Mouse (Mus musculus) brain, embryonic 14.5 days (tissue): ENCODE data around the gene Thpo. TPM values are rescaled to one million over a fixed set of nuclear protein-coding genes. Genes with fewer than 3 reads are reported as not detected.

Experiments
- DNase-seq: peaks from one replicate; pipeline ENCODE4 v3.0.0-alpha.2; 2011; ENCODE audit warnings: low read depth
- CTCF ChIP-seq: fragments of 200-500 bp; IDR thresholded peaks from 2 replicates; pipeline ENCODE4 v1.5.1; 2012; ENCODE audit warnings: inconsistent platforms, mild to moderate bottlenecking, moderate library complexity, borderline replicate concordance; ENCODE audit not compliant: insufficient read depth, insufficient read length; ENCODE audit errors: extremely low read depth
- POLR2A ChIP-seq: fragments of 200-500 bp; IDR thresholded peaks from 2 replicates; pipeline ENCODE4 v1.6.1; 2012; ENCODE audit warnings: mild to moderate bottlenecking, inconsistent platforms, borderline replicate concordance; ENCODE audit not compliant: poor library complexity, insufficient read depth, insufficient read length, severe bottlenecking; ENCODE audit errors: extremely low read depth
- polyA plus RNA-seq: library from polyadenylated mRNA; depleted of rRNA; stranded (reverse); fragments of >200 nt; gene quantifications from 2 replicates; pipeline ENCODE4 v1.2.3, GENCODE M21; 2012

The Thpo gene
- polyA plus RNA-seq, 1 experiment: 2.8 TPM

DNA sequence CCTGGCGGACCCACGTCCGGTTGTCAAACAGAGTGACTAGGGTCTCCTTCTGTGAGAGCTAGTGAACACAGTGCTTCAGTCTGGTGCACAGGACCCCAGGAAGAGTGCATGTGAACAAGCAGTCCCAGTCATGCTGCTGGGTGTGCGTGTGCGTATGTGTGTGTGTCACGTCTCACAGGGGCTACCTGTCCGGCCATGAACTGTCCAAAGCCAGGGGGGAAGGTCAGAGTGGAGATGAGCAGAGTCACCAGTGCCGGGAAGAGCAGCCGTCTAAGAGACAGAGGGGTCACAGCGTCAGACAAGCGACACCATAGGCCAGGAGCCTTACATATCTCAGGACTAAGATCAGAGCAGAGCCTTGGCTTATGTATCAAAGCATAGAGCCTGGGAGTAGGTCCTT lies 23.9 kb downstream of the Thpo start:
- no peak for DNase-seq
- TF ChIP-seq CTCF (no peak), POLR2A (no peak)

DNA sequence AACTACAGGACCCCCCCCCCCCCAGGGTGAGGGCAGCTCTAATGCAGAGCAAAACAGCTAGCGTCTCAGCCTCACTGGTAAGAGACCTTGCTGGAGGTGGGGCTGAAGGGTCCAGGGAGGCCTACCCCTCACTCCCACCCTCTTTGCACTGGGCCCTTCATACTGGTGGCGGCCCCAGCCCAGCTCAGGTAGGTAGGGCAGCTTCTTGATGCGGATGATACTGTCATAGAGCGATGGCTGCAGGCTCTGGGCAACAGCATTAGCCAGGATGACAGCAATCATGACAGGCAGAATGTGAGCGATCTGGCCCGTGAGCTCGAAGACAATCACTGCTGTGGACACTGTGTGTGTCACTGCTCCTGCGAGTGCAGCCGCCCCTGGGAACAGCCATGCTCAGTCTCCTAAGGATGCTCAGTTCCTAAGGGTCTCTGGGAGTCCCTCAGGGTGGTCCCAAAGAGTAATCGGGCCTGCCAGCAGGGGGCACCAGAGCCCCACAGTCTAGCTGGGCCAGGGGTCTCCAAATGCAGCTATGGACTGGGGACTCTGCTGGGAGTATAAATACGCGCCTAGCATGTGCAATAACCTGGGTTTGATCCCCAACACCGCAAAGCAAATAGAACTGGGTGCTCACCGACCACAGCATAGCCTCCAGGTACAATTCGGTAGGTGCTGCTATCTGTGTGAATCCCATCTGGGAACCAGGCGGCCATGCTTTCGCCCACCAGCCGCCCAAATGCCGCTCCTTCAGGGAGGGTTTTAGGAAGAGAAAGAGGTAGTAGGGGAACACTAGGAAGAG lies 25.2 kb downstream of the Thpo start:
- peak; percentile 68 for DNase-seq
- peak; percentile 90 for TF ChIP-seq CTCF
- TF ChIP-seq POLR2A: no peak

DNA sequence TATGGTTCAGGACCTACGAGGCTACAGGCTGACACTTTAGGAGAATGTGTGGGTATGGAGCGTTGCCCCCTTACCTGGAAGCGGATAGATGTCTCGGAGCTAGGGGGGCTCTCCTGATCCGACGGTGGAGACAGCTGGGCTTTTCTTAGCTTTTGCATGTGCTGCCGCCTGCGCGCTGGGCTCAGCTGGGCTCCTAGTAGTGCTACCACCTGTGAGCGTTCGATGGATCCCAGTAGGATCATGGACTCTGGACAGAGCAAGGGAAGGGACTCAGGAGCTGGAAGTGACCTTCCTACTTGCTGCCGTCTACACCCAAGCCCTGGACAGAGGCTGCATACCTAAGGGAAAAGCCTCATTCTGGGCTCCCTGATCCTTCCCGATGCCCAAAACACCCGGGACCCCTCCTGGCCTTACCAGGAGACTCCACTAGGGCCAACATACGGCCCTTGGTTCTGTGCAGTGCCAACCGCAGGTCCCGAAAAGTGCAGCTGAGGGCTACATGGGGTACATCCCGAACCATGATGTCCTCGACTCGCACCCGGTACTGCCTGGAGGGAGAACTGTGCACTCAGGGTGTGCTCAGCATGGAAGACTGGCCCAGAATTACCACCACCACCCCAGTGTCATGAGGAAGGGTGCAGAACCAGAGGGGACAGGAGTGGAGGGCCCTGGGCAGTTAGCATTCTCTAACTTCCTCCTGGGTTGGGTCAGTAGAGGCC lies 25.9 kb downstream of the Thpo start:
- no peak for DNase-seq
- TF ChIP-seq CTCF: no peak
- TF ChIP-seq POLR2A: no peak

DNA sequence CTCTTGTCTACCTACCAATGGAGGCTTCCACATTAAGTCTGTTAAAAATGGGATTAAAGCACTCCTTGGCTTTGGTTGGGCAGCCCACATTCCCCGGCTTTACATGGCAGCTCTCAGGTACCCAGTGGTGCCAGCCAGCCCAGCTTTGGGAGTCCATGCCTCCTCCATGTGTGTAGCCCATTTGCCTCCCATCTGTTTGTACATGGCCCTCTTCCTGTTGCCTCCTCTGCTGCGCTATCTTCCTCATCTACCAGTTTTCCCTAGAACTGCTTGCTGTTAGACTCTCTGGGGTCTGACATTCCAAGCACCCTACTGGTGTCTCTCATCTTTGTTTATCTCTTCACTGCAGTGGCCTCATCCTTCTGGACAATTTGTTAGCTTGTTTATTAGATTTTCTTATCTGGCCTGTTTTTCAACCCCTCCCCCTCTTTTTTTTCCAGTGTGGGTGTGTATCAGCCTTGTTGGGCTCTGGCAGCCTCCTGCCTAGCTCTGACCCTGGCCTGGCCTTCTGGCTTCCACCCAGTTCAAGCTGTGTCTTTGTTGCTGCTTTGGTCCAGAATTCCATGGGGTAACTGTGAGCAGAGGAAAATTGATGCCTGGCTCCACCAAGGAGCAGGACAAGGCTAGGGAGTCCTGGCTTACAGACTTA lies 27.8 kb downstream of the Thpo start:
- no peak for DNase-seq
- TF ChIP-seq POLR2A: no peak

DNA sequence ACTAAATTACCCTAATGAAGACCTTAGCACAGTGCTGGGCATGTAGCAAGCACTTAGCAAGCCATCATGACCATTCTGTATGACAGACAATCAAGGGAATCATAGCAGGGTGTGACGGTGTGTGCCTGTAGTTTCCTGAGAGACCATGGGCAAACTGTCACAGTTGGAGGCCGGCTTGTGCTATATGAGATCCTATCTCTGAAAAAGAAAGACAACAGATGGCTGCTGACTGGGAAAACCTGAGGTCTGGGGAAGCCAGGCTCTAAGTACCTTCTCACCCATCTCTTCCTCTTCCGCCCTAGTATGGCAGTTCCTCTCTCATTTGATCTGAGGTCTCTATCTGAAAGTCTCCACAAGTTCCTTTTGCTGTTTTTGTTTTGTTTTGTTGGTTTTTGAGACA lies 28.5 kb downstream of the Thpo start:
- TF ChIP-seq POLR2A (no peak), CTCF (no peak)

DNA sequence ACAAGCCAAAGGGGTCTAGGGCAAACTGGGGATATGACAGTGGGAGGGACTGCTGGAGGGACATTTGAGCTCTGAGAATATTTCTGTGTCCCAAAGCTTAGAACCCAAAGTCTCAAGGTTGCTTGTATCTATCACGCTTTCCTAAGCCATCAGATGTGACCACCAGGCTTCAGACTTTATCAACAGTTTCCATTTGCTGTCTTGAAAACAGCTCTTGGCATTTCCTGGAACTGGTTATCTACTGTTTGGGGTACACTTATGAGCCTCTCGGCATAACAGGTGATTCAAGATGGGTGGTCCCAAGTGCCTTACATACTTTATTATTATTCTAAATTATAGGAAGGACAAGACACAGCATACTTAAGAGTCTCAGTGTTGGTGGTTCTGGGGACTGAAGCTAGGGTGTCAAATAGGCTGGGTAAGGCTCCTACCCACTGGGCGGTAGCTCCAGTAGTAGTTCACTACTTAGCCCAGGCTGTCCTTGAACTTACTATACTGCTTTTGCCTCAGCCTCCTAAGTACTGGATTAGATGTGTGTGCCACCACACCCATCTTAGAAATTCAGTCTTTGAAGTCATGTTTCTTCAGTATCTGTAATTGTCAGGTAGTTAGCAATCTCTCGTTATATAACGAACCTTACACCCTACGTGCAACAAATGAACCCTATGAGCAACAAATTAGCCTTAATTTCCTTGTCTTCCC lies 30.5 kb downstream of the Thpo start:
- DNase-seq: no peak
- no peak for TF ChIP-seq CTCF
- TF ChIP-seq POLR2A: no peak

More for the DNA sequence above, 28.5 kb downstream of the Thpo start:
- DNase-seq: no peak

DNA sequence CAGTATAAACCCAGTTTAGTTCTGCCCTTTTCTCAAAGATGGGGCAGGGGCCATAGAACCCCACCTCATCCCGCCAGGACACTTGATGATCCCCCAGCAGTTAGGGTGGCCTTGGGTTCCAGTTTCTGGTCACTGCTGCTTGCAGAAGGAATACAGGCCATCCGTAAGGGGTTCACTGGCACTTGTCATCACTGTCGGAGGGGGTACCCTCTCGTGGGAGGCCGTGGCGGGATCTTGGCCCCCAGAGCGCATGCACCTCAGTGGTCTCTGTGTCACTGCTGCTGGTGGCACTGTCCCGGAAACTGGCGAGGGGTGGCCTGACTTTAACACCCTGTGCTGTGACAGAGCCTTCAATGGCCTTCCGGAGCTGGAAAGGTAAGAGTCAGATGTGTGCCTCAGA lies 31.2 kb downstream of the Thpo start:
- TF ChIP-seq CTCF (no peak), POLR2A (no peak)
- DNase-seq: no peak

DNA sequence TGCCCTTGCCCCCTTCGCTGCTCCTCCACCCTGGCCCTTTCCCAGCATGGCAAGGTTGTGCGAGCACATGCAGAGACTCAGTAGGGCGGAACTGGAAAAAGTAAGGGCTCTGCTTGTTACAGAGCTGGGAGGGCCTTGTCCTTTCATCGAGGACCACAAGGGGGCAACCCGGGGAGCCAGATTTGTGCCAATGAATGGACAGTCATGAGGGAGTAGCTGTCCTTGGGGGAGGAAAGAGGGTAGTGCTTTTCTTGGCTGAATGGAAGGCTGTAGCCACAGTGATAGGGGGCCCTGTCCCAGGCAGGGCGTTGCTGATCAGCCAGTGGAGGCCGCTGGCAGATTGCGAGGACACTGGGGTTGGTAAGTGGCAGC lies 31.8 kb downstream of the Thpo start:
- DNase-seq: peak; percentile 80
- TF ChIP-seq CTCF (peak; percentile 83), POLR2A (no peak)

DNA sequence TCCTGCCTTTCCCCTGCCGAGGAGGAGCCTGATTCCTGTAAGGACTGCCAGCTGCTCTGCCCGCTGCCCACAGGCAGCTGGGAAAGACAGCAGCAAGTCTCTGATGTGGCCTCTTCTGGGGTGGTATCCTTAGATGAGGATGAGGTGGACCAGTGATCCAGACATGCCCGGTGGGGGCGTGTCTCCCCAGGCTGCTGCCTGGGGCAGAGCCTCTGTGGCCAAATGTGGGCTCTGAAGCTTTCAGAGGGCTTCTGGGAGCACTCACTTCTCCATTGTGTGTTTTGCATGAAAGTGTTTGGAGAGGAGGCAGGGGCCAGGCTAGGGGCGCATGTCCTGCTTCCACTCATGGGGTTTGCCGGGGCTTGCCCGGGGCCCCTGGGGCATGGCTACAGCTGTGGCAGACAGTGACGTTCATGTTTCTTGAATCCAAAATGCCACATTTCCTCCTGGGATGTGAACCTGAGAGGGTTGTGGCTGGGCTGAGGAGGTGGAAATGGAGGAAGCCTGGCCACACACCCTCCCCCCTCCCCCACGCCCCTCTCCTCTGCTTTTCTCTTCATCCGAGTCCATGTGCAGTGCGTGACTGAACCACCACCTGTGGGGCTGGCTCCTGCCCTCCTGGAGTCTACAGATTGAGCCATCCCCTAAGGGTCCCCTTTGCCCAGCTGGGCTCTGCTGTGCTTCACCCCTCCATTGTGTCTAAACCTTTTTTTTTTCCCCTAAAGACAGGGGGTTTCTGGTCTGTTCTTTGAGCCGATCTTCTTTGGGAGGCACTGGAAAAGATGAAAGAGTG lies 32.4 kb downstream of the Thpo start:
- no peak for TF ChIP-seq POLR2A
- TF ChIP-seq CTCF: no peak
- DNase-seq: no peak

DNA sequence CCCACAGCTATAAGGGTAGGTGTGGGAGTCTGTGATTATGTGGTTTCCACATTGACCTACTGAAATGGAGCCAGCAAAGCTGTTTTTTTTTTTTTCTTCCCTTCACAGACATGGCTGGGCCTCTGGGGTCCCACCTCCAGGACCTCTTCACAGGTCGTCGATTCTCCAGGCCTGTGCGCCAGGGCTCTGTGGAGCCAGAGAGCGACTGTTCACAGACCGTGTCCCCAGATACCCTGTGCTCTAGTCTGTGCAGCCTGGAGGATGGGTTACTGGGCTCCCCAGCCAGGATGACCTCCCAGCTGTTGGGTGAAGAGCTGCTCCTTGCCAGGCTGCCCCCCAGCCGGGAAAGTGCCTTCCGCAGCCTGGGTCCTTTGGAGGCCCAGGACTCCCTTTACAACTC lies 33.0 kb downstream of the Thpo start:
- no peak for DNase-seq

More for the DNA sequence above, 33.0 kb downstream of the Thpo start:
- TF ChIP-seq CTCF (no peak), POLR2A (no peak)
